Mouse (Mus musculus): ENCODE results near the gene Ercc1.

The Ercc1 gene

GRCm38 (mm10) chr7:19344237-19344847 lies at the start of gene Ercc1:
Gene Ercc1, plus strand, starts transcription at chr7:19344778.
- in situ Hi-C loops (cut with MboI, MseI) = loop anchor here (5.0 kb wide), 1 partner anchor 37 kb away; no protein-coding TSS in a partner anchor

DNA sequence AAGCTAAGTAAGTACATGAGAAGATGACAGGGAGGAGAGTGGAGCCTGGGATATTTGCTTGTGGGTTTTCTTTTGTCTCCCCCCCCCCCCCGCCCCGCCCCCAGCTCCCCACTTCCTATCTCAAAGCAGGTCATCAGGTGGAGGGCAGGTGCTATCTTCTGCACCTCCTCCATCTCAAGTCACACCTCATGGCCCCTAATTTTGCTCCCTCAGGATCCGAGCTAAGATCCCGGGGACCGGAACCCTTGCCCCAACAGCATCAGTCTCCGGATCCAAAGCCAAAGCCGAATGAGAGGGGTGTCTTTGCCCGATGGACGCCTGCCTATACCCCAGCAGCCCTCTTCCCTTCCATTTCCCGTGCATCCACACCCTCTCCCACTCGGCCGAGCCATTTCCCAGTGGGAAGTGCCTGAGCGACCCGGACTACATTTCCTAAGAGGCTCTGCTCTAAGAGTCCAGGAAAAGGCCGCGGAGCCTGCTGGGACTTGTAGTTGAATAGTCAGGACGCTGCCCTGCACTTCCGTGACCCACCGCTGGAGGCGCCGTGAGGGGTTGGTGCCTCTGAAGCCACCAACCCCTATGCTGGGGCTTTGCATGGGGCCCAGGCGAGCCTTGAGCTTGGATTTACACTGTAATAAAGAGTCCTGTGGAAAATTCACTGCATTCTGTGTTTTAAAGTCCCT lies 48.9 kb upstream of the Ercc1 start:
- in situ Hi-C loops (cut with MboI, MseI) = no loop called here

DNA sequence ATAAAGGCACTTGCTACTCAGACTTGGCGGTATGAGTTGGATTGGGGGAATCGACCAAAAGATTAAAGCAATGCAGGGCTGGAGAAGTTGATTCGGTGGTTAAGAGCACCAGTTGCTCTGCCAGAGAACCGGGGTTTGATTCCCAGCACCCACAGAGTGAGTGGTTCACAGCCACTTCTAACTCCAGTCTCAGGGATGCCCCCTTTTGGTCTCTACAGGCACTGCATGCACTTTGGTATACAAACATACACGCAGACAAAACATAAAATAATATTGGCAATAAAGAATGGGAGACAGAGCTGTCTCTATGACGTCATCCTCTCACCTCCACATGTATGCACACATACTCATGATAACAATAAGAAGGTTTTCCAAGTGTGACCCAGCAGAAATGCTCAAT lies 47.5 kb upstream of the Ercc1 start:
- in situ Hi-C loops (cut with MboI, MseI) = no loop called here

- in situ Hi-C loops (cut with MboI, MseI) = no loop called here
Measured at GRCm38 (mm10) chr7:19297794-19298193, 46.8 kb upstream of the Ercc1 start.

DNA sequence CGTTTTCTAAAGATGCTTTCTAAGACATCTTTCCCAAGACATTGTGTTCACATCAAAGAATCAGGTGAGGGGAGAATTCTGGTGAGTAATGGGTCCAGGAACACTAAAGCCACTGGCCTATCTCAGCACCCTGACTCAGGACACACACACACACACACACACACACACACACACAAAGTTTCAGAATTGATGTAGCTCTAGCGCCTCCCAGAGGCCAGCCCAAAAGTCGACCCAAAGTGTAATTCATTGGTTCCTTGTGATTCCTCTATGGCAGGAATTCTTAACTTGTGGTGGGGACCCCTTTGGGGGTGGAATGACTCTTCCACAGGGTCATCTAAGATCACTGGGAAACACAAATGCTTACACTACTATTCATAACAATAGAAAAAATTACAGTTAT lies 45.4 kb upstream of the Ercc1 start:
- in situ Hi-C loops (cut with MboI, MseI) = no loop called here

DNA sequence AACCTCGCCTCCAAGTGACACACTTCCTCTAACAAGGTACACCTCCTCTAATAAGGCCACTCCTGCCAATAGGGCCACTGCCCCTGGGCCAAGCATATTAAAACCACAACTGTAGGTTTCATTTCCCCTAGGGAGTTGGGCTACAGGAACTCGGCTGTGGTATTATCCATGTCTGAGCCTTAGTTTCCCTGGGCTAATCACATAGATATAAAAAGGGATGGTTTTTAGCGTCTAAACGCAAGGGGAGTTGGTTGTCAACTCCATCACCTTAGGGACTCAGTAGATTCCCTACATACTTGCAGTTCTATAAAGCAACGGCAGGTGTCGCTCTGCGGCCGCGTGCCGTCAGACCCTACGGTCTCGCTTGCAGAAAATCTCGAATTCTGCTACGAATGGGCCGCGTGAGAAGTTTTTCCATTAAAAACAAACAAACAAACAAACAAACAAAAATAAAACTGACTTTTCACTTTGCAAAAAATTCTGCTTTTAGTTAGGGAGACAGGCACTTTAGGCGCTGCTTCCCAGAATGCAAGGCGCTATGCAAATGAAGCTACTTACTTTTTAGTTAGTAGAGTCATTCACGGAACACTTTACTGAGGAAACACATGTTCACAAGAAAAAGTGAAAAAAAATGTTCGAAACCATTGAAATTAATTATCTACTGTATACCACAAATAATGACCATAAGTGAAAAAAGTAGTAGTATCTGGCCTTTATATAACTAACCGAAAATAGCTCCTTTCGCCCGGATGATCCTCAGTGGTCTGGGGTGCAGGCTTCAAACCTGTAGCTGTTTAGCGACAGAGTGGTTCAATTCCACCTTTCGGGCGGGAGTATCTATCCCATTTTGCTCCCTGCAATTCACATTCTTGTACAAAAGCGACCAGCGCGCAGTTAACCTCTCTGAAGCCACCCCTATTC lies 43.8 kb upstream of the Ercc1 start:
- in situ Hi-C loops (cut with MboI, MseI) = loop anchor here (10.0 kb wide), 1 partner anchor 64 kb away; no protein-coding TSS in a partner anchor

DNA sequence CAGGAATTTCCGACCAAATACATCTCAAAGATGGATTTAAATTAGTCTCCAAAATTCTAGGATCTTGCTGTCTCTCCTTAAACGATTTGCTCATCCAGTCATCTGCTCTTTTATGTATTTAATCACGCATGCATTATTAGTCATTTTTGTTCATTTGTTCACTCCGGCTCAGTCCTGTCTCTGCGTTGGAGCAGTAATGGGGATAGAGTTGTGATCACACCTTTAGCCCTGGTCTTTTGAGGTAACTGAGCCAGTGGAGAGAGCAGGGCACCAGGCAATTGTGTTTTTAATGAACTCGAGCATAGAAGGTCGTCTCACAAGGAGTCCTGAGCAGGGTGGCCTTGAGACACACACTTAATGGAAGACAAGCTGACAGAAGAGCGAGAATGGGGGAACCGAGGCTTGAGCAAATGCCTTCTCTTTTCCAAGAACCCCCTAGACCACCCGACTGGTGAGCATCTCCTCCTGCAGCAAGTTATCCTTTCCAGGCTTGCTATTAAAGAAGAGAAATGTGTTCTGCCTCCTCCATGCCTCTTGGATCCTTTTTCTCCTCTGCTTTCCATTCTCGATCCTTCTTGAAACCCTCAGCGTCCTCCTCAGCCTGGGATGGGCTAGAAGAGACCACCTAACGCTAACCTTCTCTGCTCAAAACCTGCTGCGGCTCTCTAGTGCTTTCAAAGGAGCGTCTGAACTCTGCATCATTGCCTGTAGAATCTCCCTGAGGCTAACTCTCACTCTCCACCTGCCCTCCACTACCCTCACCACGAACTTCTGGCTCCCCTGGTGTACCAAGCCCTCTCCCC lies 42.9 kb upstream of the Ercc1 start:
- in situ Hi-C loops (cut with MboI, MseI) = loop anchor here (10.0 kb wide), 1 partner anchor 63 kb away; no protein-coding TSS in a partner anchor

GRCm38 (mm10) chr7:19302264-19303045 lies 42.1 kb upstream of the Ercc1 start:
- in situ Hi-C loops (cut with MboI, MseI) = loop anchor here (10.0 kb wide), 1 partner anchor 62 kb away; no protein-coding TSS in a partner anchor

GRCm38 (mm10) chr7:19303046-19303305 lies 41.6 kb upstream of the Ercc1 start:
- in situ Hi-C loops (cut with MboI, MseI) = loop anchor here (10.0 kb wide), 1 partner anchor 62 kb away; no protein-coding TSS in a partner anchor

- in situ Hi-C loops (cut with MboI, MseI) = loop anchor here (10.0 kb wide), 1 partner anchor 61 kb away; no protein-coding TSS in a partner anchor
Measured at GRCm38 (mm10) chr7:19303770-19304169, 40.8 kb upstream of the Ercc1 start.

DNA sequence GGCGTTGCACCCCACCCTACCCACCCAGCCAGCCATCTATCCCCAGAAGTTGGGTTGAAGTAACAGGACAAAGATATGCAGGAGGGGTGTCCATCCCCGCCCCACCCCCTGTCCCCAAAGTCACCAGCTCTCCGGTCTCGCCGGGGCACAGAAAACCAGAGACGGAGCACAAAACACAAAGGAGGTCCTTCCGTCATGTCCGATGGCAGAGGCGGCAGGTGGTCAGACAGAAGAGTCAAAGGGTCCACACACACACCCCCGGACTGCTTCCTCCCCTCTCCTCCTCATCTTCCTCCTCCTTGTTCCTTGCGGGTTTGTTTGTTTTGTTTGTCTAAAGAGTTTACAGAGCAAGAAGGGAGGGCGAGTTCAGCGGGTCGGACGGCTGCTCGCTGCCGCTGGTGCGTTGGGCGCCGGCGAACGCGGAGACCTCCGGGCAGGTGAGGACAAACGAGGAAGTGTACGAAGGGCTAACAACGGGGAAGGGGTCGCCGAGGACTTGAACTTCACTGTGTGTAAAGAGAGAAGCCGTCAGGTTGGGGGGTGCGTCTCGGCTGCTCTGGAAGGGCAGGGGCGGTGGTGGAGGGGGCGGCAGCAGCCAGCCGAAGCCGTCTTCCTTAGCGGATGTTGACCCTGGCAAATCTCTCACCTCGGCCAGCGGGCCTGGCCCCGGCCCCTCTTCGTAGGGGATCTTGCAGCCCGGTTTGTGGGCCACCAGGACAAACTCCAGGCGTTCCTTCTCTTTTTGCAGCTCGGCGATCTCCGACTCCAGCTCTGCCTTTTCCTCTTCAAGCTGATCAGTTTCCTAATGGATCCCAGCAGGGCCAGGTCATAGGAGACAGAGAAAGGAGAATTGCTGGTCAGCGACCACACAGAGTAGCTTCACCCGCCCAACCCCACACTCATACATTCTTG lies 39.8 kb upstream of the Ercc1 start:
- in situ Hi-C loops (cut with MboI, MseI) = loop anchor here (5.0 to 10.0 kb wide), 2 partner anchors 38 to 60 kb away; partner anchors contain the start of gene Ercc1

- in situ Hi-C loops (cut with MboI, MseI) = loop anchor here (5.0 to 10.0 kb wide), 2 partner anchors 37 to 59 kb away; partner anchors contain the start of gene Ercc1
Measured at GRCm38 (mm10) chr7:19305413-19305735, 39.2 kb upstream of the Ercc1 start.

- in situ Hi-C loops (cut with MboI, MseI) = loop anchor here (5.0 to 10.0 kb wide), 2 partner anchors 36 to 59 kb away; partner anchors contain the start of gene Ercc1
Measured at GRCm38 (mm10) chr7:19305796-19306765, 38.5 kb upstream of the Ercc1 start.

DNA sequence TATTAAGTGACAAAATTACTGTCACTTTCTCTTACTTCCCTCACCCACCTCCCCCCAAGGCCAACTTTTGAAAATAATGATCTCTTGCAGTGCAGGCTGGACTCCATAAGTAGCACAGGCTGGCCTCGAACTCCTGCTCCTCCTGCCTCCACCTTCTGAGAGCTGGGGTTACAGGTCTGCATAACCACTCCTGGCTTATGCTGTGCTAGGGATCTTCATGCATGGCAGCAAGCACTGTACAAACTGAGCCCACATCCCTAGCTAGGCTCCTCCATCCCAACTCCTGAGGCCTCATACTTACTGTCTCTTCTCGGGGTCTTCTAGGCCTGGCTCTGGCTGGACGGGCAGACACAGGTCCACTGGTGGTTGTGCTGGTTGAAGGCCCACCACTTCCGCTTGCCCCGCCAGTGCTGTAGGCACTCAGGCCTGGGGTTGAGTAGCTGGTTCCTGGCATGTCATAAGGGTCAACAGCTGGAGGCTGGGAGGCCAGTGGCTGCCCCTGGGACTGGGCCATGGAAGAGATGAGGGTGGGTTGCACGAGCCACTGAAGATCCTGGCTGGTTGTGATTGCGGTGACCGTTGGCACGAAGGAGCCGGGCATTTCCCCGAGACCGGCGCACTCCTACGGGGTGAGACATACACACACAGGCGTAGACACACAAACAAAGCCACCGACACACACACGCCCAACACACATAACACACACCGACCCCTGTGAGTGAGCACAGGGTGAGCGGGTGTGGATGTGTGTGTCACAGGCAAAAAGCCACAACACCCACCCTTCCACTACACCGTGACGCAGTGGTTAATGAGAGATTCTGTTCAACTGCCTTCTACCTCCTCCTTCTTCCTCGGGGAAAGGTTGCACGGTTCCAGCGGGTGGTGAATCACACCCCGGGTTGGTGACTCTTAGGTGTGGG lies 37.5 kb upstream of the Ercc1 start:
- in situ Hi-C loops (cut with MboI, MseI) = loop anchor here (5.0 to 10.0 kb wide), 2 partner anchors 35 to 58 kb away; partner anchors contain the start of gene Ercc1

DNA sequence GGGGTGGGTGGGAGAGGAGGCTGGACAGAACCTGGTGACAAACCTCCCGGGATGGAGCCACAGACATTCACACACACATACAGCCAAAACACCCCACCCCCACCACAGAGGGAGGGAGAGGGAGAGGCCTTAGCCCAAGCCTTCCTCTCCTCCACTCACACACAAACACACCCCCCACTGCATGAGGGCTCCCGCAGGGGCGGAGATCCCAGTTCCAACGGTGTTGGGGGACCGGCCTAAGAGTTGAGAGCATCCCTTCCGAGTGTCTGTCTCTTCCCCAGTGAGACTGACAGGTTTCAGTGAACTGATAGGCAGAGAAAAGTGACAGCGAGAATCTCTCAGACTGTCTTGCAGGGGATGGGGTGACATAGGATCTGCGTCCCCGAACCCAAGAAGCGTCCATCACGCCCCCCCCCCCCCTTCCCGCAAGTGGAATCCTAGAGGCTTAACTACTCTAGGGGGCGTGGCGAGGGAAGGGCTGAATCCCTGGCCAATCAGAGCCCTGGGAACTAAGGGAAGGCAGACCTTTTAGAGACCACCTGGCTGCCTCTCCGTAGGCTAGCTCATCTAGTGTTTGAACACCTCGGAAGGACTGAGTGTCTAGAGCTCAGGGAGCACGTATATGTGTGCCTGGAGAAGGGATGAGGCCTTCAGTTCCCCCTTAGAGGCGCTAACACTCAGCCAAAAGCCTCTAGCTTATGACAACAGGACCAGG lies 36.7 kb upstream of the Ercc1 start:
- in situ Hi-C loops (cut with MboI, MseI) = loop anchor here (5.0 to 10.0 kb wide), 2 partner anchors 34 to 57 kb away; partner anchors contain the start of gene Ercc1
